Mouse (Mus musculus): Measurements from ENCODE around the gene Elf5.

- no peak for TF ChIP-seq CTCF (IDR thresholded peaks at IDR 0.05; ENCODE audit: insufficient read depth, low read depth, low read length)
- no peak for TF ChIP-seq POLR2A (IDR thresholded peaks at IDR 0.05; ENCODE audit: insufficient read depth, low read depth, low read length)
Observed at GRCm38 (mm10) chr2:103493827-103494226, 82.3 kb downstream of the Elf5 start.
